Mouse (Mus musculus) ovary, postnatal 10 days (tissue): ENCODE measurements around the gene Fmnl2.

ENCODE experiments used
- DNase-seq: peaks from one replicate; pipeline ENCODE4 v3.0.0; 2022; ENCODE audit warnings: low spot score

The Fmnl2 gene

GRCm38 (mm10) chr2:52913746-52914145, 56.1 kb downstream of the Fmnl2 start:
- DNase-seq = no peak

DNA sequence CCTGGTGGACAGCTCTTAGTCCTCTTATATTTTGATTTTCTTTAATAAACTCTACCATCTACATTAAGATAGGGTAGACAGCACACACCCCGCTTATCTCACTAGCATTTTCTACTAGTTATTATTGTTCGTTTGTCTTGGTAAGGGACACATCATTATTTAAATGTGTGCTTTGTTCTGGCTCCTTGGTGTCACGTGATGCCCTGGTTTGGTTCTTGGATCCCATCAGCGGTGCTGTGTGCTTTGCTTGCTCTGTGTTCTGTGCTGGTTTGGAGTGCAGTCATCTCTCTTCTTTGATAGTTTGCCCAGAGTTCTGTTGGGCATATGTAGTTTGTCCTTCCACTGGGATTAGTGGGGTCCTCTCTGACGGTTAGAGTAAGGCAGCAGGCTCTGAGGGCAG, 57.9 kb downstream of the Fmnl2 start:
- DNase-seq = no peak

DNA sequence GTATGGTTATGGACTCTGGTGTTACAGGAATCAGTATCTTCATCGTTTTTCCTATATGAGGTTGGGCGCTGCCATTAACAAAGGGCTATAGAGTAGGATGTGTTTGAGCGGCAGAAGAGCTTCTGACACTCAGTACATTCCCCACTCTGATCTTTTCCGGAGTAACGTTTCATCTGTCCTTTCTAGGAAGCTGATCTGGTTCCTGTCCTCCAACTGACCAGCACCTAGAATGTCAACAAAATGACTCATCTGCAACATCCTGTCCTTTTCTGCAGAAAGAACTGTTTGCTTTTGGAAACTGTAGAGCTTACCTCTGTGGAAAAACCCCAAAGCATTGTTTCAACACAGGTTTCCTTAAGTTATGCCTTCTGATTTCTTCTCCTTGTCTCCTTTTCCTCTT, 60.4 kb downstream of the Fmnl2 start:
- DNase-seq = no peak

- DNase-seq = no peak
Measured at GRCm38 (mm10) chr2:52920701-52921435, 63.2 kb downstream of the Fmnl2 start.

DNA sequence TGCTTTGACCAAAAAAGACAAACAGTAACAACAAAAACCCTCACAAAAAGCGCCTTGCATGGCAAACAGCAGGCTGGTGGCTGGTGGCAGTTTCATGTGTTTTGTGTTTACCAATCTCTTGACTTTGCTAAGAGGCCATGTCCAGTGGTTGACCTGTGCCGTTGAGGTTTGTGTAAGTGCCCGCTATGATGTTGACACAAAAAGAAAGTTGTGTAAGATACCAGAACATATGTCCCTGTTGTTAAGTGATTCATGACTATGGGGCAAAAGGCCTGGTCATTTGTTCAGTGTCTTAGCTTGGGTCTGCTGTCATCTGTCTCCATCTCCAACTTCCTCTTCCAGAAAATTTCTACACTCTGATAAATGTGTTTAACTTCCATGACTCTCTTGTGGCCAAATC, 67.4 kb downstream of the Fmnl2 start:
- DNase-seq = no peak

DNA sequence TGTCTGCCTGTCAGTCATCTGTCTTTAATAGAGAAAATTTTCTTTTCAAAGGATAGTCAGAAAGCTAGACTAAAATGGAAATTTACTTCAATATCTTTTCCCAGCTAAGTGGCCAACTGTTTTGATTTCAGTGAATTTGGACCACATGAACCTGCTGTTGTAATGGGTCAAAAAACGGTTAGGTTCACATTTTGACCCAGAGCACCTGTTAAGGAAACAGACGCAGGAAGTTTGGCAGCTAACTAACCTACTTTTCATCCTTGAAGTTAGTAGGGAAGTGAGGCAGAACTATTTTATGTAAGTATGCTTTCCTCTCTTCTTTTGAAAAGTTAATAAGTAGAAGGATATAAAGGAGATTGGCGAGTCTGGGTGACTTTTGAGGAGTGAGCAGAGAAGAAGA, 69.7 kb downstream of the Fmnl2 start:
- no peak for DNase-seq

GRCm38 (mm10) chr2:52927858-52928301, 70.2 kb downstream of the Fmnl2 start:
- DNase-seq = no peak

GRCm38 (mm10) chr2:52928401-52928800, 70.7 kb downstream of the Fmnl2 start:
- DNase-seq = no peak

GRCm38 (mm10) chr2:52930106-52930868, 72.6 kb downstream of the Fmnl2 start:
- DNase-seq = peak; percentile 10

DNA sequence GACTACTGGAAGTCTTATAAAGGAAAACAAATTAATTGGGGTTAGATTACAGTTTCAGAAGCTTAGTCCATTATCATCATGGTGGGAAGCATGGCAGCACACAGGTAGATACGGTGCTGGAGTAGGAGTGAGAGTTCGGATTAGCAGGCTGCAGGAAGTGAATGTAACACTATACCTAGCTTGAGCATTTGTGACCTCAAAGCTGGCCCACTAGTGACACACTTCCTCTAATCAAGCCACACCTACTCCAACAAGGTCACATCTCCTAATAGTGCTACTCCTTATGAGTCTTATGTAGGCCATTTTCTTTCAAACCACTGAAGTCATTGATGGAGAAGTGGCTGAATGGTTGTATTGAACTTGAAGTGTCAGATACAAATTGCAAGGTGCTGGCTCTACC, 73.7 kb downstream of the Fmnl2 start:
- DNase-seq = no peak

DNA sequence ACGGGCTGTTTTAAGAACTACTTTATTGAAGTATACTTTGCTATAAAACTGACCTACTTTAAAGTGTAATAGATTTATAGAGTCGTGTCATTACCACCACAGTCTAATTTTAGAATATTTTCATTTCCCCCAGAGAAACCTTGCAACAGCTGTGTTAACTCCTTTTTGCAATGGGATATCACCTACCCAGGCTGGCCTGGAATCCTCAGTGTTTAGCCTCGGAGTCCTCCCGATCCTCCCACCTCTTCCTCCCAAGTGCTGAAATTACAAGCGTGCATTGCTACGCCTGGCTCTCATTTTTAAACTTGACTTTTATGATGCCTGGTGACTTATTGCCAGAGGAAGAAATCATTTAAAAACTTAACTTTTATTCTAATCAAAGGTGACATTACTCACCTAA, 78.2 kb downstream of the Fmnl2 start:
- DNase-seq = no peak

DNA sequence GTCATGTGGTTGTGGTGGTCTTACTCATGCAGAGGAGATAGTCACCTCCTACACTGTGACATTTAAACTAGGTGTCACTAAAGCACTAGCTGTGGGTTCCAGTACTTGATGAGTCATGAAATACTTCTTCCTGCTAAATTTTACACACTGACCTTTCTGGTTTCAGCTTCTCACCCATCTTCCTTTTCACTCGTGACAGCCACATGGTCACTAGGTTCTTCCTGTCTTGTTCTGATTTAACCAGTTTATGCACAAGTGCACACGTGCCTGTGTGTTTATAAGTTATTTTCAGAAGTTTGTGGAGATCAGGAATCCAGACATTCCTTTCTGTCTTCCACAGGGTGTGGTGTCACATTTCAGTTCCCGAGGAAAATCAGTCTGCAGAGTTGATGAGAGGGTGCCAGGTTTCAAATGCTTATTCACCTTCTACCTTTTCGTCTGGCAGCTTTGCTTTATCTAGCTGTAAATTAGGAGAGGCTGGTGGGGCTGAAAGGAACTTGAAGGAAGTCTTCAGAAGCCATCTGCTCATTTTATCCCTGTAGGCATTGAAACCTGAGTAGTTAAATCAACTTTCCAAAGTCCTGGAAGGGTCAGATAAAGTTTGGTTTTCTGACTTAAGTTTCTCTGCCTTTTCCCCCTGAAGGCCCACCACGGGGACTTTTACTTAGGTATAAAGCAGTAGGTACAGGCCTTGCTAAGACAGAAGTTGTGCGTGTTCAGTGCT, 80.9 kb downstream of the Fmnl2 start:
- no peak for DNase-seq

DNA sequence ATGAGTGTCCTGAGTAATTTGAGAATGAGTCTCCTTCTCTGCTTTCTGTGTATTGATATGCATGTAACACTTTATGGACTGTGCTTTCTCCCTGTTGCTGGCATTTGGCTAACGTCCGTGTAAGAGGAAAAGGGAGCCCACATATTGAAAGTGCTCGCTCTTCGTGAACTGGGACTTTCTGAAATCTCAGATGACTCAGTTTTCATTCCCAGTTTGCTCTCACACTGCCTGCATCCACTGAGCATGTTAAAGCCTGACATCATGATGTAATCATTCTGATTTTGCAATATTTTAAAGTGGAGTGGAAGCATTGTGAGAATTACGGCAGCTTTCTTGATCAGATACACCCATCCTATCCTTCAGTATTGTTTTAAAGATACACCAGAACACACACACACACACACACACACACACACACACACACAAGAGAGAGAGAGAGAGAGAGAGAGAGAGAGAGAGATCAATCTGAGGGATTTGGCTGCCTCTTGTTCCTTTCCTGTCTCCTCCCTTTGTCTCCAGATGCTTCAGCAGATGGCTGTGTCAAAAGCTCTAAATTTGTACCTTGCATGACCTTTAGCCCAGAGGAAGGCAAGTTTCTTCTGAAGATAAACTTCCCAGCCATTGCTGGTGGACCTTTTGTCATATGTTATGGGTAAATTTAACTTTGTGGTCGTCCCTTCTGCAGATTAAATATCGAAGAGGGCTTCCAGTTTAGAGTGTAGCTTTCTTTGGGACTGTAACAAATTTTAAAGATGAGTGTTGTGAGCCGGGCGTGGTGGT, 86.2 kb downstream of the Fmnl2 start:
- no peak for DNase-seq

DNA sequence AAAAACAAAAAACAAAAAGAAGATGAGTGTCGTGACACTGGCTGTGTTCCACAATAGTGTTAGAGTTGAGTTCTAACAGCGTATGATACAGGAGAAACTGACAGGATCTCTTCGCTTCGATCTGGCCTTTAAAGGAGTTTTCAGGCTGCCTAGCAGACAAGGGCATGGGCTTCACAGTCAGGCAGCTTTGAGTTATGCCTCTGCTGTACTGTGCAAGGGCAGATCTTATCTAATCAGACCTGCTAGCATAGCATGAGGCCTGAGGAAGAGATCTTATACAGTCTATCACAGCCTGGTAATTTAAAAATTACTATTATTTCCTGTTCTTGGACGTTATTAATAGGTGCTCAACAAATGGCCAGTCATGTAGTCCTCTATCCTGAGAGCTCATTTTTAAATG, 86.9 kb downstream of the Fmnl2 start:
- no peak for DNase-seq

- no peak for DNase-seq
Measured at GRCm38 (mm10) chr2:52946074-52946473, 88.4 kb downstream of the Fmnl2 start.

DNA sequence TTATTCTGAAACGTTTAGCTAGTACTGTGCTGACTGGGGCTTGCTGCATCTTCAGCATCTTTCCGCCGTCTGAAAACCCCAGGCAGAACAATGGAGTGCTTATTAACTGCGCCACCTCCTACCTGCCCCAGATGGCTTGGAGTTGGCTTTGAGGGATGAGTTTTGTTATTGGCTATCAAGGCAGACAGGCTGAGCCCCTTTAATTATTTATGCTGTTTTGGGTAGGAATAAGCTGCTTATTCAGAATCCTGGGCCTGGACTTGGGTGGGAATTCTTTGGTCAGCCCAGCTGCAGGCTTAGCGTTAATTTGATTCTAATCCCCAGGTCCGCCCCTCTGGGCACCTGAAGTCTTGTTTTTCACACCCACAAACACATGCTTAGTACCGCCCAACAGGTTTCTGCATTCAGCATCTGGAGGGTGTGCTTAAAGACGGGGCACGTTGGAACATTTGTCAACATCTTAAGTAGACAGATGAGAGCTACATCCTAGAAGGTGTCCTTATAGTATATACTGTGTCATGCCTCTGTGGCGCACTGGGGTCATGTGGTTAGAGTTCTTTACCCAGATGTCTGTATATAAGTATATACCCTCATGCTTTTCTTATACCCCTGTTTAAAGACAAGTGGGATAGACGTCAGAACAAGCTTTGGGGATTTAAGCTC, 89.0 kb downstream of the Fmnl2 start:
- DNase-seq = no peak

DNA sequence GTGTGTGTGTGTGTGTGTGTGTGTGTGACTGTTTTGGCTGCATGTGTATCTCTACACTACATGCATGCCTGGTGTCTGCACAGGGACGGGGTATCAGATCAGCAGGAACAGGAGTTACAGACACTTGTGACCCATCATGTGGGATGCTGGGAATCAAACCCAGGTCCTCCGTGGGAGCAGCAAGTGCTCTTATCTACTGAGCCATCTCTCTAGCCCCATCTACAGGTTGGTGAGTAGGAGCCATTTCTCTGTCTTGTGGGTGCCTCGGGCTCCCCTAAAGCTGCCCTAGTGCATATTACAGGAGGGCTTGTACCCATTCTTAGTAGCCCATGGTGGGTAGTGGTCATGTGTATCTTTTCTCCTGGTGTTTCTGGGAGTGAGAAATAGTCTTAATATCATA, 90.7 kb downstream of the Fmnl2 start:
- DNase-seq = no peak

GRCm38 (mm10) chr2:52949556-52949955, 91.9 kb downstream of the Fmnl2 start:
- DNase-seq = no peak

DNA sequence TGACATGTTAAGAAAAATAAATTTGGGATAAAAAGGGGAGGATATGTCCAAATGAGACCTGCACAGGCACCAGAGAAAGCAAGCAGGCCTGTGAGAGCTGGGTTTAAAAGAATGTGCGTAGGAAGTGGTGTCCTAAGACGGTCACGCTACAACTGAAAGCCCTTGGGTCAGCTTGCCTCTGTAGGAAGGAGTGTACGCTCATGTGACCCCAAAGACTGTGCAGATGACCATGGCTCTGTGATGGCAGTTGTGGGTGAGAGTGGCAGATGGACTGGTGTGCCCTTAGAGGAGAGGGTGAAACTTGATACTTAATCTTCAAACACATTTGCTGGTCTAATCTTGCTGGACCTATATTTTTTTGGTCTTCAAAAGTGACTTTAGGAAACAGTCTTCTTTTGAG, 92.6 kb downstream of the Fmnl2 start:
- DNase-seq = no peak

GRCm38 (mm10) chr2:52952202-52952730, 94.6 kb downstream of the Fmnl2 start:
- DNase-seq = no peak

DNA sequence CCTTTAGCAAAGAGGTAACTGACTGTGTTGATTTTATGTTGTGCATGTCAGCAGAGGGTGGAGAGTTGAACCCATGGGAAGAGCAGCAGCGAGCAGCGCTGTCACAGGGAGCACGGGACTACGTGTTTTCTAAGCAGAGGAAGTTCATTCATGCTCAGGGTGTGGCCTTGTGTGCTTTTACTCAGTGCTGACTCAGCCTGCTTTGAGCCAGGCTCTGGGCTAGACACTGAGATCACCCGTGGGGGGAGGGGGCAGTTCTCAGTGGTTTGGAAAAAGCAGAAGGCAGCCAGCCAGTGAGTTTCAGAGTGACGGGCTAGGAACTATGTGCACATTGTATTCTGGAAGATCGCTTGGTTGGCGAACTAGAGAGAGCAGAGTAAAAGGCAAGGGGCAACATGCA, 97.4 kb downstream of the Fmnl2 start:
- DNase-seq = no peak
